In the genomic region with DNA sequence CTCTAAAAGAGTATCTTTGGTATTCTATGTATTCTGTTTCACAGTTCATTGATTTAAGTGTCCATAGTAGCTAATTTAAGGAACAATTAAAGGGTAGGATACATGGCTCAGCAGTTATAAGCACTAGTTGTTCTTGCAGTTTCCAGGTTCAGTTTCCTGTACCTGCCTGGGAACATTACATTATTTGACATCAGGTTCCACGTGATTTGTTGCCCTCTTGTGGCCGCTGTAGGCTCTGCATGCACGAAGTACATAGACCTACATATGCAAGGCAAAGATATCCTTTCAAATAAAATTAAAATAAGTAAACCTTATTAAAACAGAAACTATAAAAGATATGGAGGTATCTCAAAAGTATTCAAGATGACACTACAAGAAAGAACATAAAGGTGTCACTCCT, we compare ENCODE assay signal across 9 mouse cellular contexts. TPM values are rescaled to one million over a fixed set of nuclear protein-coding genes. Genes with fewer than 3 reads are reported as not detected.
DNase-seq lines count a peak whose midpoint lies in the region; ATAC-seq and TF ChIP-seq lines count a peak whose summit lies in the region.
"Had no signal": no experiment of that assay in that cellular context is flagged by ENCODE, and none has a peak within 500 bp of the region (broad histone marks: within the 10 kb centered on the region; RNA-seq: fewer than 3 reads in every experiment).

No protein-coding gene starts in this region.

- H3K4me3 ChIP-seq in intestine, postnatal 0 days (ENCODE audit: low read depth, low read length) = no peak overlapping the region
- no peak overlapping the region for H3K4me3 ChIP-seq in limb, embryonic 13.5 days
- no peak overlapping the region for H3K4me3 ChIP-seq in stomach, postnatal 0 days (ENCODE audit: low read depth, low read length)
- H3K4me3 ChIP-seq: embryonic facial prominence, embryonic 13.5 days had no signal

- H3K27ac ChIP-seq in intestine, postnatal 0 days (ENCODE audit: low read depth, low read length) = no peak overlapping the region
- no peak overlapping the region for H3K27ac ChIP-seq in limb, embryonic 13.5 days
- no peak overlapping the region for H3K27ac ChIP-seq in stomach, postnatal 0 days (replicated peaks)
- H3K27ac ChIP-seq: embryonic facial prominence, embryonic 13.5 days had no signal

- no peak overlapping the region for H3K9ac ChIP-seq in intestine, postnatal 0 days (ENCODE audit: low read depth, low read length)
- H3K9ac ChIP-seq in limb, embryonic 13.5 days = no peak overlapping the region
- H3K9ac ChIP-seq in stomach, postnatal 0 days (ENCODE audit: low read length) = no peak overlapping the region
- H3K9ac ChIP-seq: embryonic facial prominence, embryonic 13.5 days had no signal

- H3K4me2 ChIP-seq in intestine, postnatal 0 days (replicated peaks; ENCODE audit: low read depth) = no peak overlapping the region
- no peak overlapping the region for H3K4me2 ChIP-seq in limb, embryonic 13.5 days (replicated peaks)
- no peak overlapping the region for H3K4me2 ChIP-seq in stomach, postnatal 0 days (replicated peaks; ENCODE audit: low read depth)
- H3K4me2 ChIP-seq: embryonic facial prominence, embryonic 13.5 days had no signal

- peak; percentile 60 for DNase-seq in urinary bladder, postnatal 25 days (ENCODE audit: low spot score)
- DNase-seq in urinary bladder, postnatal 4 days (ENCODE audit: low spot score in 2 of 2) = no peak
- peak; percentile 83 to 85 for DNase-seq in cerebellum, postnatal 10 days
- DNase-seq in gastrocnemius, adult 8-10 months (ENCODE audit: low spot score in 2 of 2) = peak; percentile 16 to 30
- peak; percentile 76 for DNase-seq in stomach, postnatal 0 days (ENCODE audit: low spot score)

- no peak for TF ChIP-seq EP300 in stomach, postnatal 0 days (optimal IDR thresholded peaks at IDR 0.05)

- TF ChIP-seq CTCF in intestine, postnatal 0 days (IDR thresholded peaks at IDR 0.05; ENCODE audit: low read depth) = peak; percentile 85
- TF ChIP-seq CTCF in stomach, postnatal 0 days (IDR thresholded peaks at IDR 0.05; ENCODE audit: low read depth) = peak; percentile 89

- H3K9me3 ChIP-seq in intestine, postnatal 0 days (ENCODE audit: control insufficient read depth) = no peaks in the 10 kb centered on the region
- H3K9me3 ChIP-seq in limb, embryonic 13.5 days = no peaks in the 10 kb centered on the region
- no peaks in the 10 kb centered on the region for H3K9me3 ChIP-seq in stomach, postnatal 0 days (ENCODE audit: control insufficient read depth, low read length)
- H3K9me3 ChIP-seq: embryonic facial prominence, embryonic 13.5 days had no signal

- H3K36me3 ChIP-seq in intestine, postnatal 0 days (ENCODE audit: control insufficient read depth, insufficient read depth) = no peaks in the 10 kb centered on the region
- no peaks in the 10 kb centered on the region for H3K36me3 ChIP-seq in limb, embryonic 13.5 days
- no peaks in the 10 kb centered on the region for H3K36me3 ChIP-seq in stomach, postnatal 0 days (ENCODE audit: control insufficient read depth, insufficient read depth, low read length)
- H3K36me3 ChIP-seq: embryonic facial prominence, embryonic 13.5 days had no signal

- under 1% methylated on average over 3 of the region's 3 CpGs for WGBS in intestine, postnatal 0 days
- 1% methylated on average over 3 of the region's 3 CpGs for WGBS in limb, embryonic 13.5 days
- 0% methylated on average over 3 of the region's 3 CpGs for WGBS in stomach, postnatal 0 days

- H3K4me1 ChIP-seq in intestine, postnatal 0 days (replicated peaks; ENCODE audit: control insufficient read depth, insufficient read depth, low read length) = no peaks in the 10 kb centered on the region
- H3K4me1 ChIP-seq in limb, embryonic 13.5 days = no peaks in the 10 kb centered on the region
- H3K4me1 ChIP-seq in stomach, postnatal 0 days (replicated peaks; ENCODE audit: control insufficient read depth, insufficient read depth) = no peaks in the 10 kb centered on the region
- H3K4me1 ChIP-seq: embryonic facial prominence, embryonic 13.5 days had no signal

- no peaks in the 10 kb centered on the region for H3K27me3 ChIP-seq in intestine, postnatal 0 days (replicated peaks; ENCODE audit: control insufficient read depth, insufficient read depth, low read length)
- no peaks in the 10 kb centered on the region for H3K27me3 ChIP-seq in limb, embryonic 13.5 days
- H3K27me3 ChIP-seq in stomach, postnatal 0 days (ENCODE audit: control insufficient read depth, insufficient read depth, low read length) = no peaks in the 10 kb centered on the region
- H3K27me3 ChIP-seq: embryonic facial prominence, embryonic 13.5 days had no signal

- ATAC-seq in intestine, postnatal 0 days = peak; percentile 63; the same call in 1 of the 2 replicates
- peak; percentile 61; the same call in 1 of the 2 replicates for ATAC-seq in limb, embryonic 13.5 days (ENCODE audit: low FRiP score, low read depth)
- peak; percentile 76; the same call in 1 of the 2 replicates for ATAC-seq in monocyte, adult 5-6 weeks (replicated peaks; ENCODE audit: insufficient number of reproducible peaks, low FRiP score, low TSS enrichment, poor library complexity, severe bottlenecking)
- 0 out of 2 replicates have a peak, but pooled peaks have one; percentile 67 for ATAC-seq in stomach, postnatal 0 days (ENCODE audit: low FRiP score, low TSS enrichment)

RNA-seq across cellular contexts. Expression of gene Zfp946, which starts 6.5 kb away (rescaled TPM):
- 1 to 10 TPM; 3.5 to 5.4 (median 4.5) TPM for total RNA-seq in gastrocnemius, adult 8-10 months (2022)
- polyA plus RNA-seq in intestine, postnatal 0 days (2015; fragmentation: Nextera tagmentation; extraction: Ambion mirVana) = 11.2 and 11.4 TPM in 2 replicates
- 19.8 and 20.7 TPM in 2 replicates for polyA plus RNA-seq in limb, embryonic 13.5 days (2015; fragmentation: Nextera tagmentation; extraction: Ambion mirVana)
- 3.7 to 8.1 TPM (median 5.2 TPM) in 3 replicates for total RNA-seq in monocyte, adult 5-6 weeks (2017)
- polyA plus RNA-seq in stomach, postnatal 0 days (2015; fragmentation: Nextera tagmentation; extraction: Ambion mirVana) = 6.9 TPM in 2 replicates

RNA-seq across cellular contexts. Expression of gene Zfp758, which starts 56.3 kb away (rescaled TPM):
- 10 to 100 TPM in 1 of 4 experiments, 1 to 10 TPM in 3; 7.0 to 10.0 (median 7.8) TPM for total RNA-seq in gastrocnemius, adult 8-10 months (2022)
- 5.7 and 7.6 TPM in 2 replicates for polyA plus RNA-seq in intestine, postnatal 0 days (2015; fragmentation: Nextera tagmentation; extraction: Ambion mirVana)
- polyA plus RNA-seq in limb, embryonic 13.5 days (2015; fragmentation: Nextera tagmentation; extraction: Ambion mirVana) = 9.0 and 9.2 TPM in 2 replicates
- total RNA-seq in monocyte, adult 5-6 weeks (2017) = 24.0 to 41.6 TPM (median 26.1 TPM) in 3 replicates
- 5.6 and 6.1 TPM in 2 replicates for polyA plus RNA-seq in stomach, postnatal 0 days (2015; fragmentation: Nextera tagmentation; extraction: Ambion mirVana)

RNA-seq across cellular contexts. Expression of gene Zfp944, which starts 56.3 kb away (rescaled TPM):
- total RNA-seq in gastrocnemius, adult 8-10 months (2022) = 1 to 10 TPM; 3.4 to 5.1 (median 4.3) TPM
- 9.6 TPM in 2 replicates for polyA plus RNA-seq in intestine, postnatal 0 days (2015; fragmentation: Nextera tagmentation; extraction: Ambion mirVana)
- polyA plus RNA-seq in limb, embryonic 13.5 days (2015; fragmentation: Nextera tagmentation; extraction: Ambion mirVana) = 15.3 and 16.7 TPM in 2 replicates
- total RNA-seq in monocyte, adult 5-6 weeks (2017) = 17.9 to 24.0 TPM (median 19.1 TPM) in 3 replicates
- polyA plus RNA-seq in stomach, postnatal 0 days (2015; fragmentation: Nextera tagmentation; extraction: Ambion mirVana) = 6.8 and 7.5 TPM in 2 replicates

Comparison
In these comparisons a context has a peak if more than half of its experiments do, and no peak if none do; other contexts are left out.
1. DNase-seq: peak in urinary bladder, postnatal 25 days (single experiment), cerebellum, postnatal 10 days (2 of 2), gastrocnemius, adult 8-10 months (2 of 2) and stomach, postnatal 0 days (single experiment); none in urinary bladder, postnatal 4 days (0 of 2).
2. Peak in every context shown above with its lines, with median percentiles within 50 percentile points of each other: ATAC-seq.